Mouse (Mus musculus) erythroblast, adult 5-6 weeks (primary cell): ENCODE measurements around the gene Vmn2r65. TPM values are rescaled to one million over a fixed set of nuclear protein-coding genes. Genes with fewer than 3 reads are reported as not detected.

Source experiments
- ATAC-seq: replicated peaks from 2 replicates; pipeline ENCODE4 v1.8.0; 2016; ENCODE audit warnings: moderate number of reproducible peaks, mild to moderate bottlenecking, moderate TSS enrichment, inconsistent platforms; ENCODE audit not compliant: poor library complexity, low FRiP score, severe bottlenecking
- total RNA-seq, 2 experiments: library from RNA; stranded (forward) in 1 of 2; stranded (reverse) in 1 of 2; fragments of 150-400 nt in 1 of 2; fragments of 200-764, 138-1000 nt in 1 of 2; gene quantifications; 2 replicates each; pipeline versions ENCODE4 v1.2.3 to v1.2.4; 2015 to 2017; ENCODE audit warnings: low replicate concordance in 2 of 2

Gene Vmn2r65
- total RNA-seq (2015; ENCODE audit: low replicate concordance): not detected in 2 replicates
- not detected in 2 replicates for total RNA-seq (2017; ENCODE audit: low replicate concordance)

DNA sequence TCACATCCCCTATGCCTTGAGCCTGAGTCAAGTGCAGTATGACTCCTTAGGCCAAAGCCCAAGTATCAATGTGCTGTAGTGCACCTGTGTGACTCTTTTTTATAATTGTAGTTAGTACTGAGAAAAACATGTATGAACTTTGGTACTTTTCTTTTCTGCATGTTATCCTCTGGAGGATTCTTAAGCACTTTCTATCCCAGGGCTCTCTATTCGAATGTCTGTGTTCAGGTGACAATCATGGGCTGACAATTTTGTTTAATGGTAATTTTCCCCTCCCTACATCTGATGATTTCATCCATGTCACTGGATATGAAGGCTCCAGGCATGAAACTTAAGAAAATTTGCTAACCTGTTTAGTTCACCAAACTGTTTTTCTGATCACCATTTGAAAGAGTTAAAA lies at the start of gene Vmn2r65:
Gene Vmn2r65, minus strand, starts transcription at position 101 of the 400 bp plus-strand sequence.
- no peak for ATAC-seq

DNA sequence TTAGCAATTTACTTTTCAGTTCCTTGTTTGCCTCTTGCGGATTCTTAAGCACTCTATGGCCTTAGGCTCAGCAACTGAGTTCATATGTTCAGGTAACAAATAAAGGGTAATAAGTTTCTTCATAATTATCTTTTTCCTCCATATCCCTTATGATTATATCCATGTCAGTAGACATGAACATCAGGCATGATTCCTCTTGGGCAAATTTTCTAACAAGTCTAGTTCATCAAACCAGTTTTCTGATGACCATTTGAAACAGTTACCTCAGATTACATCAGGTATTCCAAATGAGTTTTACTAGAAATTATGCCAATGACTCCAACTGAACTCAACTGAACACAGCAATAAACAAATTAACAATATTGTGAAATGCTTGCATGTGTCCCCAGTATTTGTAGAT lies 48.3 kb upstream of the Vmn2r65 start, which contains the start of gene Vmn2r66:
Gene Vmn2r66, minus strand, starts transcription at position 101 of the 400 bp plus-strand sequence.
- no peak for ATAC-seq

DNA sequence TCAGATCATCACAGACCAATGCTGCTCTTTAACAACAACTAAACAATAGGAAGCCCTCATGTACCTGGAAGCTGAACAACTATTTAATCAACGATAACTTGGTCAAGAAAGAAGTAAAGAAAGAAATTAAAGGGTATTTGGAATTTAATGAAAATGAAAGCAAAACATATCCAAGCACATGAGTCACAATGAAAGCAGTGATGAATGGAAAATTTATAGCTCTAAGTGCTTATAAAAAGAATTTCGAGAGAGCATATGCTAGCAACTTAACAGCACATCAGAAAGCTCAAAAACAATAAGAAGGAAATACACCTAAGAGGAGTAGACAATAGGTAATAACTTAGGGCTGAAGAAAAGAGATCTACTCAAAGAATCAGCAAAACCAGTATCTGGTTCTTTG lies 32.8 kb upstream of the Vmn2r65 start:
- no peak for ATAC-seq

Other genes with a start within 250 kb of the Vmn2r65 start
- gene Olfr291, start 110.6 kb downstream of the Vmn2r65 start, total RNA-seq (2015; ENCODE audit: low replicate concordance): not detected in 2 replicates
- not detected in 2 replicates for gene Olfr291, start 110.6 kb downstream of the Vmn2r65 start, total RNA-seq (2017; ENCODE audit: low replicate concordance)
- under 0.01 TPM in 1 of 2 replicates, not detected in the other for gene Vmn2r66, start 48.2 kb upstream of the Vmn2r65 start, total RNA-seq (2015; ENCODE audit: low replicate concordance)
- 0.09 TPM in 1 of 2 replicates, not detected in the other for gene Vmn2r66, start 48.2 kb upstream of the Vmn2r65 start, total RNA-seq (2017; ENCODE audit: low replicate concordance)
- not detected in 2 replicates for gene Vmn2r67, start 191.9 kb upstream of the Vmn2r65 start, total RNA-seq (2015; ENCODE audit: low replicate concordance)
- gene Vmn2r67, start 191.9 kb upstream of the Vmn2r65 start, total RNA-seq (2017; ENCODE audit: low replicate concordance): 0.09 TPM in 1 of 2 replicates, not detected in the other